Mouse (Mus musculus): ENCODE data around the gene Olfr1076. TPM values are rescaled to one million over a fixed set of nuclear protein-coding genes. Genes with fewer than 3 reads are reported as not detected.

Olfr1076 gene
- total RNA-seq (2023) = not detected

GRCm38 (mm10) chr2:86508161-86508560 lies at the start of gene Olfr1076:
Gene Olfr1076 (plus strand): TSS chr2:86508461.

DNA sequence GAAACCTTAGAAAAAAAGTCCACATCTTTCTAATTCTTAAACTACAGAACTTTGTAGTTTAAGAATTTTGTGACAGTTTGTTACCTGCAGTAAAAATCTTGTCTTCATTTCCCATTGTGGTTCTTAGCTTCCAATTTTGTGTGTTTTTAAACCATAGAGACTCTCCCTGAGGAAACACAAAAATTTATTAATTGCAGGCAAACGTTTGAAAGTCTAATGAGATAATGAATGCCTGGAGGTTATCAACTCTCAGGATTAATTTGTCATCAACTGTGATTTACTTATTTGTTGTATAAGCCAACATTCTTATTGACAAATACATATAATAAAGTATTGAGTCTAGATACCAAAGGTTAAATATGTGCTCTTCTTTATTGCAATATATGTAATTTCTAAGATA lies 21.0 kb upstream of the Olfr1076 start, which contains the start of gene Olfr228:
Gene Olfr228, minus strand, starts transcription at position 101 of the 400 bp plus-strand sequence.

GRCm38 (mm10) chr2:86542380-86542779 lies 34.1 kb downstream of the Olfr1076 start, which contains the start of gene Olfr1079:
Gene Olfr1079 (minus strand): TSS chr2:86542480.

GRCm38 (mm10) chr2:86558135-86558534 lies 49.9 kb downstream of the Olfr1076 start, which contains the start of gene Olfr1080:
Gene Olfr1080 (minus strand): TSS chr2:86558235.

Other genes with a start within 250 kb of the Olfr1076 start
- gene Olfr1051, start 229.4 kb upstream of the Olfr1076 start, total RNA-seq (2023) = not detected
- gene Olfr1052, start 216.0 kb upstream of the Olfr1076 start, total RNA-seq (2023) = not detected
- gene Olfr1053, start 193.2 kb upstream of the Olfr1076 start, total RNA-seq (2023) = not detected
- not detected for gene Olfr1054, start 173.0 kb upstream of the Olfr1076 start, total RNA-seq (2023)
- not detected for gene Olfr1055, start 158.2 kb upstream of the Olfr1076 start, total RNA-seq (2023)
- gene Olfr1056, start 146.0 kb upstream of the Olfr1076 start, total RNA-seq (2023) = not detected
- gene Olfr1057, start 130.1 kb upstream of the Olfr1076 start, total RNA-seq (2023) = not detected
- gene Olfr1058, start 119.9 kb upstream of the Olfr1076 start, total RNA-seq (2023) = not detected
- gene Olfr1061, start 94.4 kb upstream of the Olfr1076 start, total RNA-seq (2023) = not detected
- not detected for gene Olfr1062, start 81.7 kb upstream of the Olfr1076 start, total RNA-seq (2023)
- not detected for gene Olfr1065, start 57.9 kb upstream of the Olfr1076 start, total RNA-seq (2023)
- gene Olfr1066, start 52.2 kb upstream of the Olfr1076 start, total RNA-seq (2023) = not detected
- not detected for gene Olfr228, start 21.1 kb upstream of the Olfr1076 start, total RNA-seq (2023)
- gene Olfr1079, start 34.0 kb downstream of the Olfr1076 start, total RNA-seq (2023) = not detected
- not detected for gene Olfr1080, start 49.8 kb downstream of the Olfr1076 start, total RNA-seq (2023)
- gene Olfr1082, start 90.5 kb downstream of the Olfr1076 start, total RNA-seq (2023) = not detected
- gene Olfr1084, start 131.3 kb downstream of the Olfr1076 start, total RNA-seq (2023) = not detected
- not detected for gene Olfr1085, start 153.6 kb downstream of the Olfr1076 start, total RNA-seq (2023)
- gene Olfr1086, start 171.6 kb downstream of the Olfr1076 start, total RNA-seq (2023) = not detected
- gene Olfr1087, start 189.9 kb downstream of the Olfr1076 start, total RNA-seq (2023) = not detected
- not detected for gene Olfr1089, start 225.2 kb downstream of the Olfr1076 start, total RNA-seq (2023)